Mouse (Mus musculus) layer of hippocampus, adult 8-10 months (tissue): ENCODE results near the gene Hsdl2. TPM values are rescaled to one million over a fixed set of nuclear protein-coding genes. Genes with fewer than 3 reads are reported as not detected.
"Not testable (repeated sequence)": the region's sequence is repeated elsewhere in the genome, so short reads cannot be mapped to it uniquely, and the experiment has no call there.

Experiments used
- DNase-seq, 2 experiments: peaks; one replicate each; pipeline ENCODE4 v3.0.0; 2022; ENCODE audit warnings: low spot score in 2 of 2
- total RNA-seq, 4 experiments: library from RNA; stranded (reverse); gene quantifications; 2 replicates each; pipeline ENCODE4 v1.2.4; 2022

The Hsdl2 gene
- total RNA-seq: 10 to 100 TPM; 23.0 to 31.4 (median 29.0) TPM

DNA sequence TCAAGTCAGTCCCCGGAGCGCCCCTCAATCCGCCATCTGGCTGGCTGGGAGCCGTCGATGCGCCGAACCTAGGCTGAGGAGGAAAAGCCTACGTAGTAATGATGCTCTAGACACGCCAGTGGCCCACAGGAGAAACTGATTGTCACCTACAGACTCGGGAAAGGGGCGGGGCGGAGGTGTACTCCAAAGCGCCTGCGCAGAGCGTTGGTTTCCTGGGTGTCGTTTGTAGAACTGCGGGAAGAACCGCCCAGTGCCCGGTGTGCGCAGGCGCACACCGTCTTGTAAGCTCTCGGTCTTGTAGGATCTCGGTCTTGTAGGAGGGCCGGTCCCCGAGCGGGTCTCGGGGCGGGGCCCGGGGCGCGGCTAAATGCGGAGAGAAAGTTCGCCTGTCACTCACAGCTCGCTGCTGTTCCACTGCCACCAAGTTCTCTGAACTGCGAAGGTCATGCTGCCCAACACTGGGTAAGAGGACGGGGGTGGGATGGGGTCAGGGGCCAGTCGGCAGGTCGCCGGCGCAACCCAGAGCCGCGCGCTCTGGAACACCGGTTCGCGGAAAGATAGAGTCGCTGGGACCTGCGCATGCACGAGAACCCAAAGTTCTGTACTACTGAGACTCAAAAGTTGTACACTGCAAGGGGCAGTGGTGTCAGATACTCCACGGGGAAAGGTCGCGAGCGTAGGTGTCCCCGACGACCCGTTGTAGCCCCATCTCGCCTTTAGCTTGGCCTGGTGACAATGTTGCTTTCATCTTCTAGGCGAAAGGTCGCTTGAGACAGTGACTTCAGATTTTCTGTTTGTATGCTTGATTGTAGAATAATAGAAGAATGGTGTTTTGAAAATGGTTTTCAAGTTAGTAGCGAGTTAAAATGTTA, at the start of gene Hsdl2:
Gene Hsdl2 (plus strand): TSS at position 250 of the 872 bp plus-strand sequence.
- peak; percentile 97 for DNase-seq

- no peak for DNase-seq
Measured at GRCm38 (mm10) chr4:59533268-59533667, 48.1 kb upstream of the Hsdl2 start.

GRCm38 (mm10) chr4:59535624-59536023, 45.7 kb upstream of the Hsdl2 start:
- no peak for DNase-seq

- DNase-seq: no peak
Measured at GRCm38 (mm10) chr4:59536281-59536680, 45.1 kb upstream of the Hsdl2 start.

- DNase-seq: no peak
Measured at GRCm38 (mm10) chr4:59543006-59543405, 38.4 kb upstream of the Hsdl2 start.

DNA sequence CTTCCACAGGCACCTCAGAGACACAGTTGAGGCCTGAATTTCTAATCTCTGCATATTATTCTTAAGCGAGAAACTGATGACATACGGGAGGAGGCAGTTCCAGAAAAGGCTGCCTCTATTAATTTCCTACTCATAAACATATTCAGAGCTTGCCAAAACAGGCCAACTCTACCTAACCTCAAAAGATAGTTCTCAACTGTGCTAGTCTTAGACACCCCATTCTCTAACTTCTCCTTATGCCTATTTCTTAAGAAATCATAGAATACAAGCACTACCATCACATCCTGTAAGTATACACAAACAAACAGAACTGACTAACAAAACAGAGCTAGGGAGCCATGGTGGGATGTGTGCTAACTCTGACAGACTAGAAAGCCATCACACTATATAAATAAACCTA, 36.7 kb upstream of the Hsdl2 start:
- DNase-seq: no peak

- DNase-seq: no peak
Measured at GRCm38 (mm10) chr4:59546285-59547071, 34.9 kb upstream of the Hsdl2 start.

DNA sequence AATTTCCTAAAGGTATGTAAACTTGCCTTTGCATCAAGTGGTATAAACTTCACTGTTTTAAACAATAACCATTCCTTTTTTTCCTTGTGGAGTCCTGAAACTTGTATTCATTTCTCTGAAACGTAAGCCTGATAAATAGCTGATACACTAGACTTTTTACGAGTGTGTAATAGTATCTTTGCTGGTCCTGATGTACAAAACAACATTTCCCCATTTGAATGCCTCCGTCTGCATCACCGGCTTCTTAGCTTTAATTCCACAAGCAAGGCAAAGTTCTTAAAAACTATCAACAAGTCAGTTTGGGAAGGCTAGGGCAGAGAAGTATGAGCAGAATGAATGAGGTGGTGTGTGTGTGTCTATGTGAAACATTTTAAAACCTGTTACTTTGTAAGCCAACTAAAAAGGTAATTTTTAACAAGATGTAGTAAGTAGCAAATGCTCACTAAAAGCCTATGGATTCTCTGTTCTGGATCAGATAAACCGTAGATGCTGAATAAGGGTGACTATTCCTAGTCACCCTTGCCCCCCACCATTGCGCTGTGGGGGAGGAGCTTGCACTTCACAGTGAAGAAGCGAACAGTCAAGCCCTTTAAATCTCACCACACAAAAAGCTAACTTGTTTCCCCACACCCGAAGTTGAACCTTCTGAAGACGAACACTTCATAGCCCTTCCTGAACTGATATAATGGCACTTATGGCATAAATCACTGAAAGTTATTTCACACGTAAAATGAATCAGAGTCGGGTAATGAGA, 34.0 kb upstream of the Hsdl2 start:
- DNase-seq: no peak

DNA sequence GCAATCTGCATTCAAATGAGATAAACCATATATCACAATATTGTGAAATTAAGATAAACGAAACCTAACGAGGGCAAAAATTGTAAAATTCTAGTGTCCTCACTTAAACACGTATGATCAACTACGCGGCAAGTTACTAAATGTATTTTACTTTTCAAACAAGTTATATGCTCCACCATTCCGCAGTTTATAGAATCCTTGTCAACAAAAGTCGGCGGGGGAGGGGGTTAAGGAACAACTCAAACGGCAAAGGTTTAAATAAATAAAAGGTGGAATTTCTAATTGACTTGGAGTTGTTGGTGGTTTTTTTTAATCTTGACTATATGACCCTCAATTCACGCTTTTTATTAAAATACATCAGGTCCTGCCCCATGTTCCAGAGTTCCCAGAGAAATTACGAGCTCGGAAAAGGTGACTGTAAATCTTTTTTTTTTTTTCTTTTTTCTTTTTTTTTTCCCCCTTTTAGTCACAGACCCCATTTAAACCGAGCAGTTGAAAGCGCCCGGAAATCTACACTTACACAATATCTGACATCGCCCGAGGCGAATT, 33.3 kb upstream of the Hsdl2 start:
- no peak for DNase-seq

- peak; percentile 22 to 44 for DNase-seq
Measured at GRCm38 (mm10) chr4:59548560-59549174, 32.7 kb upstream of the Hsdl2 start.

DNA sequence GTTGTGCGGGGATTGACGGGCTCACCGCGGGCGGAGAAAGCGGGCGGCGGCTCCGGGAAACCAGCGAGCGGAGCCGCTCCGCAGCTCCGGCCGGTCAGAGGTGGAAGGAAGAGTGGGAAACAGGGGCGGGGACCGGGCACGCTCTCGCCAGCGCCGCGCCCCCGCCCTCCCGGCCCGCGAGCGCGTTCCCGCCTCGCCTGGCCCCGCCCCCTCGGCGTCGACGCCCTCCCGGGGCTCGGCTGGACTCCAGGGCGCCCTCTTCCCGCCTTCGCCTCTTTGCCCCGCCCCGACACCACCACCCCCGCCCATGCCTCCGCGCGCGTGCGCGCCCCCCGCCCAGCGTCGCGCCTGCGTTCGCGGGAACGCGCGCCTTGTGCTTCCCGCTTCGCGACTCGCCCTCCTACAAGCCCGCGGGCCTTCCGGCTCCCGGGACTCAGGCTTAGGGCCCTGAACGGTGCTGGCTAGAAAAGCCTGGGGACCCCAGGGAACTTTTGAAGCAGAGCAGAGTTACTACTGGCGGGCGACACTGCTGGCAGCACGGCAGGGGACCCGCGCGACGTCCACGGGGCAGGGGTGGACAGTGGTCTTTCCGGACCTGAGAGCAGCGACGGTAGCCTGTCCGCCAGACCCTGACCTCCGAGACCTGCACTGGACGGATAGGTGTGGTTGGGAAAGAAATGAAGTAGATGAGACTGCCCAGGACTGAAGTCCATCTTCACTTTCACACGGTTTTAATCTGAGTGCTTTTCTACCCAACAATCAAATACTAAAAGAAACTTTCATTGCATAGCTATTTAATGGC, 32.0 kb upstream of the Hsdl2 start, which contains the start of gene Ptbp3:
Gene Ptbp3 (minus strand): TSS at position 190 of the 802 bp plus-strand sequence.
- peak; percentile 68 to 75 for DNase-seq

DNA sequence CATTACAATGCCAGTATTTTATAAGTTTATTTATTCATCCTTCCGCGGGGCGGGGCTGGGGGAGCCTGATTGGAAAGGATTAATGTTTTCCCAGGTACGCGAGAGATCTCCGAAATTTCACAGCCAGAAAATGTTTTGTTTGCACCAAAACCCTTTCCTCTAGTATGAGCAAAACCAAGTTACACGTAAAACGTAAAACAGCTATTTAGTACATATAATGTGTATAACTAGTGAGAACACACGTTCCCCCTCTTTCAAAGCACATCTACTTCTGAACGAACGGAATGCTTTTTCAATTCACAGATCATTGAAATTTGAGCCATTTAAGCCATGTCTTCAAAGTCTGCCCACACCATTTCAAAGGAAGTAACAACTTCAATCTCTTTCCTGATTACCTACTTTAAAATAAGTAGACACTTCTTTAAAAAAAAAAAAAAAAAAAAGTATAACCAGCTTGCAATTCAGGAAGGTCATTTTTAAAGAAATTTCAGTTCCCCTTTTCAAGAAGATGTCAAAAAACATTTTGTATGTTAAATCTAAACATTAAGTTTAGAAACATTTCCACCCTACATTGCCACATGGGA, 31.3 kb upstream of the Hsdl2 start:
- DNase-seq: no peak

DNA sequence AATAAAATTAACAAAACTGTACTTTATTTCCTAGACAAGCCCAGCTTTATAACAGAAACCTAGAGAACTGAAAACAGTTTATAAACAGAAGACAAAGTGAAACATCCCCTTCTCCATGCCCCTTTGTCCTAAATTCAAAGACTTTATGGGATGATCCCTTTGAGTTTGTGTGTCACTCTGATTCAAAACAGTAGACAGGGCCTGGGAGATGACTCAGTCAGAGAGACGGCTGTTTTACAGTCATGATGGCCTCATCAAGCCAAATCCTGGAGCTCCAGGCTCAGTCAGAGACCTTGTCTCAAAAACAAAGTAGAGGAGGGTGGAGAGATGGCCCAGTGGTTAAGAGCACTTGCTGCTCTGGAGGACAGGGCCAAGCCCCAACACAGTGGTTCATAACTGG, 29.5 kb upstream of the Hsdl2 start:
- DNase-seq: no peak

DNA sequence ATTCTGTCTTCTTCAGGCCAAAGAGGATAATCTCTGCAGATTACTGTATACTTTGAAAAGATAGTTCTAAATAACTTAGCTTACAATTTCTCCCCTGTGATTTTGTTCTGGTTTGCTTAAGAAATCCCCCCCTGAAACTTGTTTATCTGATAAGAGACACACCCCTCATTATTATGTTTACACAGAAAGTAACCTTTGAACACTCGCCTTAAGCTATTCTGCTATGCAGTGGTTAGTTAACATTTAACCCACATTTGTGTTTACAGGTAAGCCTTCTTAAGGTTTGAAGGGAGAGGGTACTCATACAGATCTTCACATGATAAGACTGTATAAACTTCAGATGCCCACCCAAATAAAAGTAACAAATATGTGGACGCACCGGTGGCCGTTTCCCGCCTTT, 28.5 kb upstream of the Hsdl2 start:
- no peak for DNase-seq

- DNase-seq: no peak
Measured at GRCm38 (mm10) chr4:59553576-59553975, 27.8 kb upstream of the Hsdl2 start.

DNA sequence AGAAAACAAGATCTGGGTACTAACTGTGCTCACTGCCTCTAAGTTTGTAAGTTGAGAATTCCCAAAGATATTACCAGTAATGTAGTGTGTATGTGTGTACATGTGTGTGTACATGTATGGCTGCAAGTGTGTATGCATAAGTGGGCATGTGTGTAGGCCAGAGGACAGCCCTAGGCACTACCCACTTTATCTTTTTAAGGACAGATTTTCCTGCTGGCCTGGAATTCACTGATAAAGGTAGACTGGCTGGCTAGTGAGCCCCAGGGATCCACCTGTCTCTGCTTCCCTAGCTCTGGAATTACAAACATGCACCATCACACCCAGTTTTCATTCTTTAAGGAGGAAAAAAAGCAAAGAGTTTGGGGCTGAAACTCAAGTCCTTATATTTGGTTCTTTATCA, 26.2 kb upstream of the Hsdl2 start:
- DNase-seq: no peak

- DNase-seq: not testable (repeated sequence)
Measured at GRCm38 (mm10) chr4:59557343-59557742, 24.0 kb upstream of the Hsdl2 start.

DNA sequence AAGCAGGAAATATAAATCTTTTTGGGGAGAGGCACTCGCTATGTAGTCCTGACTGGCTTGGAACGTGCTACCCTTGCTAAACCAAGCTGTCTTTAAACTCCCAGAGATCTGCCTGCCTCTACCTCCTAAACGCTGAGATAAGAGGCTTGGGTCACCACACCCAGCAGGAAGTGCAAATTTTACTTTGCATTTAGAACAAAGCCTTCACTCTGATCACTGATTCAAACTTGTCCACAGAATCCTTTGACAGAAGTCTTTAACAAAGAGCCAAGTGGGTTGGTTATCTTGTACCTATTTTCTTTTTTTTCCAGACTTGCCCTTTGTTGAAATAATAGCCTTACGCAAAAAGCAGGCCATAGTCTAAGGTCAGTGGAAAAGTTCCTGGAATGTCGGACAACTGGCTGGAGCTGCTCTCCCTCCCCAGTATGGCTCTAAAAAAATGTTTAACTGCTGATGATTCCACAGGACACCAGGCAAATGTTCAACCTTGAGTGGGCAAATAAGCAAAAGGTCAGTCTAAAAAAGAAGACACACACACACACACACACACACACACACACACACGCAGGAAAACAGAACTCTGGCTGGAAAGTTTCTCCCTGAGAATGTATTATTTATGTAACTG, 23.2 kb upstream of the Hsdl2 start:
- DNase-seq: no peak

DNA sequence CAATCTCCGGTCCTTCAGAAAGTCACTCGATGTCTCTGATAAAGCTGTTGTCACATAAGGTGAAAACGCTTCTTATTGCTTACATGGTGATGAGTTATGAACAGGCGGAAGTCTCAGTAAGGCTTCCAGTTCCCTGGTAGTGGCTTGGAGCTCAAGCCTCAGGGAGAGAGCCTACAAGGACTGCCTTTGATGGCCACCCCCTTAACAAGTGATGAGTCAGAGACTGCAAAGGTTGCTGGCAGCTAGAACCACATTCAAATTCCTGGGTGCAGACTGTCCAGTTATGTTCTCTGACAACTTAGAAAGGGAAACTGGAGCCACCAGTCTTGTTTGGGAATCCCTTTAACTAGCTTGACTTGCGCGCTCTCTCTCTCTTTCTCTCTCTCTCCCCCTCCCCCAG, 21.2 kb upstream of the Hsdl2 start:
- DNase-seq: no peak
